Mouse (Mus musculus) liver, adult 2 months (tissue): ENCODE data around the gene Pim1.

ENCODE experiments used
- CTCF ChIP-seq: fragments of 200-500 bp; IDR thresholded peaks from 2 replicates; pipeline ENCODE4 v1.5.1; 2011; ENCODE audit warnings: low read depth, low read length, control low read depth
- POLR2A ChIP-seq: fragments of 200-500 bp; IDR thresholded peaks from 2 replicates; pipeline ENCODE4 v1.6.1; 2011; ENCODE audit warnings: low read length, control low read depth; ENCODE audit not compliant: insufficient read depth; ENCODE audit errors: extremely low read depth

DNA sequence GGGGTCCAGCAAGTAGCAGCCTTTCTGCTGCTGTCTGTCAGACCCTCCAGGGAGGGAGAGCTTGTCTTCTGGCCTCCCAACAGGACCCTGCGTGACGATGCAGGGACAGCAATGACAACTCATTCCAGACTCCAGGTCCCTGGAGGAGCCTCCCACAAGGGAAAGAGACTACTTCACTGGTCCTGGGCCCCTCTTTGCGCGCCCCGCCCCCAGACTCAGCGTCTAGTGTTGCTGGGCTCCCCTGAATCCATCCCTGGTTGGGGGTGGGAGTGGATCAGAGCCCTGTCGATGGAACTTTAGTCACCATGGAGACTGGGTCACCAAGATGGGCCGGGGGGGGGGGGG lies 4.2 kb downstream of the Pim1 start:
- no peak for TF ChIP-seq CTCF
- no peak for TF ChIP-seq POLR2A
